Mouse (Mus musculus) neutrophil, adult 5-6 weeks (primary cell): ENCODE measurements around the gene P2rx2. TPM values are rescaled to one million over a fixed set of nuclear protein-coding genes. Genes with fewer than 3 reads are reported as not detected.
A peak's percentile ranks its signal among the peaks of the same experiment; 100 is the strongest.

Experiments used
- ATAC-seq: fragments of 151-379, 151-347 bp; 2 replicates; pipeline ENCODE4 v1.8.0; 2017; ENCODE audit warnings: mild to moderate bottlenecking, moderate TSS enrichment; ENCODE audit not compliant: insufficient number of reproducible peaks, poor library complexity, low FRiP score, severe bottlenecking; ENCODE audit errors: extremely low read depth
- total RNA-seq: library from RNA; stranded (forward); fragments of 200-1000 nt; gene quantifications from 2 replicates; pipeline ENCODE4 v1.2.3, GENCODE M21; 2017

P2rx2 gene
- total RNA-seq: not detected in 2 replicates

GRCm38 (mm10) chr5:110342648-110343284, at the start of gene P2rx2:
Gene P2rx2, minus strand, starts transcription at chr5:110343212.
- no peak for ATAC-seq

GRCm38 (mm10) chr5:110392727-110393126, 49.7 kb upstream of the P2rx2 start:
- no peak for ATAC-seq

GRCm38 (mm10) chr5:110390631-110391030, 47.6 kb upstream of the P2rx2 start:
- ATAC-seq: no peak

- ATAC-seq: no peak
Observed at GRCm38 (mm10) chr5:110387332-110387731, 44.3 kb upstream of the P2rx2 start.

- no peak for ATAC-seq
Observed at GRCm38 (mm10) chr5:110386371-110387330, 43.6 kb upstream of the P2rx2 start.

- no peak for ATAC-seq
Observed at GRCm38 (mm10) chr5:110385263-110385662, 42.3 kb upstream of the P2rx2 start.

GRCm38 (mm10) chr5:110384491-110384890, 41.5 kb upstream of the P2rx2 start:
- ATAC-seq: no peak

GRCm38 (mm10) chr5:110379823-110380222, 36.8 kb upstream of the P2rx2 start:
- no peak for ATAC-seq

- ATAC-seq: no peak
Observed at GRCm38 (mm10) chr5:110379086-110379485, 36.1 kb upstream of the P2rx2 start.

GRCm38 (mm10) chr5:110378181-110378583, 35.2 kb upstream of the P2rx2 start:
- no peak for ATAC-seq

- no peak for ATAC-seq
Observed at GRCm38 (mm10) chr5:110376802-110377433, 33.9 kb upstream of the P2rx2 start.

- no peak for ATAC-seq
Observed at GRCm38 (mm10) chr5:110363822-110364545, 21.0 kb upstream of the P2rx2 start.

- peak; percentile 23; the same call in 1 of the 2 replicates for ATAC-seq
Observed at GRCm38 (mm10) chr5:110363179-110363821, 20.3 kb upstream of the P2rx2 start.

GRCm38 (mm10) chr5:110362813-110363178, 19.8 kb upstream of the P2rx2 start:
- no peak for ATAC-seq

GRCm38 (mm10) chr5:110361465-110361864, 18.5 kb upstream of the P2rx2 start:
- ATAC-seq: no peak

GRCm38 (mm10) chr5:110357531-110358179, 14.6 kb upstream of the P2rx2 start:
- ATAC-seq: peak; percentile 66

GRCm38 (mm10) chr5:110354716-110355115, 11.7 kb upstream of the P2rx2 start:
- no peak for ATAC-seq

- ATAC-seq: no peak
Observed at GRCm38 (mm10) chr5:110347006-110347405, 4.0 kb upstream of the P2rx2 start.
